ENCODE assay signal across 17 mouse cellular contexts in genomic region chr4:154439455-154440052, GRCm38 (mm10).
DNase-seq lines count a peak whose midpoint lies in the region; ATAC-seq and TF ChIP-seq lines count a peak whose summit lies in the region.
"Had no signal": no experiment of that assay in that cellular context is flagged by ENCODE, and none has a peak within 500 bp of the region (broad histone marks: within the 10 kb centered on the region; RNA-seq: fewer than 3 reads in every experiment).

No protein-coding gene starts in this region.

- H3K4me1 ChIP-seq in embryonic facial prominence, embryonic 11.5 days (ENCODE audit: control insufficient read depth, insufficient read depth, low read length): peaks cover 1% of the 10 kb centered on the region; the same call in 1 of the 2 replicates
- peaks cover 53% of the 10 kb centered on the region for H3K4me1 ChIP-seq in embryonic facial prominence, embryonic 10.5 days
- H3K4me1 ChIP-seq in hindbrain, embryonic 10.5 days (replicated peaks): peaks cover 57% of the 10 kb centered on the region
- H3K4me1 ChIP-seq in hindbrain, embryonic 16.5 days (ENCODE audit: control insufficient read depth, insufficient read depth, low read depth, low read length): no peaks in the 10 kb centered on the region
- peaks cover 29% of the 10 kb centered on the region for H3K4me1 ChIP-seq in midbrain, embryonic 10.5 days
- H3K4me1 ChIP-seq in midbrain, embryonic 15.5 days: no peaks in the 10 kb centered on the region
- H3K4me1 ChIP-seq: forebrain, embryonic 15.5 days had no signal

- DNase-seq in embryonic facial prominence, embryonic 11.5 days (ENCODE audit: low spot score): no peak
- no peak for DNase-seq in embryonic facial prominence, embryonic 10.5 days (ENCODE audit: low spot score)
- DNase-seq in hindbrain, embryonic 10.5 days (ENCODE audit: low spot score): no peak
- peak in 1 of 2 experiments; percentile 25 for DNase-seq in left cerebral cortex, adult 2 months (ENCODE audit: extremely low spot score in 1 of 2, low spot score in 2 of 2)
- no peak for DNase-seq in left cerebral cortex, postnatal 10 days (ENCODE audit: extremely low spot score in 1 of 2, low spot score in 2 of 2)
- no peak for DNase-seq in midbrain, embryonic 10.5 days (ENCODE audit: low spot score)
- DNase-seq: adrenal gland, adult 2 months; cerebellum, adult 8-10 months; kidney, postnatal 25 days had no signal

- 70% methylated on average over 14 of the region's 14 CpGs for WGBS in embryonic facial prominence, embryonic 11.5 days
- 71% methylated on average over 14 of the region's 14 CpGs for WGBS in embryonic facial prominence, embryonic 10.5 days
- 70% methylated on average over 14 of the region's 14 CpGs for WGBS in hindbrain, embryonic 10.5 days
- 69% methylated on average over 14 of the region's 14 CpGs for WGBS in hindbrain, embryonic 16.5 days
- 84% methylated on average over 14 of the region's 14 CpGs for WGBS in midbrain, embryonic 10.5 days
- WGBS in midbrain, embryonic 15.5 days: 70% methylated on average over 14 of the region's 14 CpGs

- H3K9ac ChIP-seq in embryonic facial prominence, embryonic 11.5 days (replicated peaks; ENCODE audit: low read length): no peak overlapping the region
- H3K9ac ChIP-seq in hindbrain, embryonic 16.5 days (ENCODE audit: low read depth, low read length): no peak overlapping the region
- H3K9ac ChIP-seq in midbrain, embryonic 15.5 days: no peak overlapping the region
- H3K9ac ChIP-seq: embryonic facial prominence, embryonic 13.5 days; forebrain, embryonic 15.5 days; liver, embryonic 12.5 days; lung, embryonic 15.5 days had no signal

- peak; percentile 39 for TF ChIP-seq CTCF in left cerebral cortex, adult 2 months (IDR thresholded peaks at IDR 0.05)

- H3K4me3 ChIP-seq in embryonic facial prominence, embryonic 11.5 days (ENCODE audit: low read depth, low read length): no peak overlapping the region
- no peak overlapping the region for H3K4me3 ChIP-seq in embryonic facial prominence, embryonic 10.5 days
- no peak overlapping the region for H3K4me3 ChIP-seq in hindbrain, embryonic 10.5 days
- no peak overlapping the region for H3K4me3 ChIP-seq in hindbrain, embryonic 16.5 days (ENCODE audit: low read length)
- no peak overlapping the region for H3K4me3 ChIP-seq in left cerebral cortex, adult 2 months
- H3K4me3 ChIP-seq in midbrain, embryonic 10.5 days: no peak overlapping the region
- H3K4me3 ChIP-seq in midbrain, embryonic 15.5 days: no peak overlapping the region
- H3K4me3 ChIP-seq: embryonic facial prominence, embryonic 13.5 days; forebrain, embryonic 15.5 days; liver, embryonic 12.5 days; lung, embryonic 15.5 days had no signal

- no peaks in the 10 kb centered on the region for H3K27me3 ChIP-seq in embryonic facial prominence, embryonic 11.5 days (ENCODE audit: control insufficient read depth, insufficient read depth, low read length)
- peaks cover 32% of the 10 kb centered on the region for H3K27me3 ChIP-seq in embryonic facial prominence, embryonic 10.5 days (replicated peaks; ENCODE audit: low read depth, poor library complexity, severe bottlenecking)
- peaks cover 48% of the 10 kb centered on the region for H3K27me3 ChIP-seq in hindbrain, embryonic 10.5 days (ENCODE audit: insufficient read depth, poor library complexity, severe bottlenecking)
- H3K27me3 ChIP-seq in hindbrain, embryonic 16.5 days (replicated peaks; ENCODE audit: control insufficient read depth, insufficient read depth, low read length): peaks cover 3% of the 10 kb centered on the region
- peaks cover 62% of the 10 kb centered on the region for H3K27me3 ChIP-seq in midbrain, embryonic 10.5 days (ENCODE audit: low read depth, poor library complexity, severe bottlenecking)
- no peaks in the 10 kb centered on the region for H3K27me3 ChIP-seq in midbrain, embryonic 15.5 days (replicated peaks)
- H3K27me3 ChIP-seq: forebrain, embryonic 15.5 days had no signal

- intact Hi-C loops in left cerebral cortex, adult 2 months (cut with DNase I): loop anchor here (2.0 to 10.0 kb wide), 2 partner anchors 39 to 355 kb away; no protein-coding TSS in a partner anchor
- intact Hi-C loops in left cerebral cortex, postnatal 10 days (cut with DNase I): no loop called here

- H3K27ac ChIP-seq in embryonic facial prominence, embryonic 11.5 days (replicated peaks; ENCODE audit: low read depth, low read length): peak overlapping the region; percentile 28; the same call in 1 of the 2 replicates
- H3K27ac ChIP-seq in embryonic facial prominence, embryonic 10.5 days (replicated peaks): no peak overlapping the region; the same call in 1 of the 2 replicates
- H3K27ac ChIP-seq in hindbrain, embryonic 10.5 days: peak overlapping the region; percentile 53; the same call in 1 of the 2 replicates
- no peak overlapping the region for H3K27ac ChIP-seq in hindbrain, embryonic 16.5 days (ENCODE audit: low read depth, low read length)
- no peak overlapping the region; the same call in 1 of the 2 replicates for H3K27ac ChIP-seq in left cerebral cortex, adult 2 months
- 0 out of 2 replicates have a peak overlapping the region, but pooled peaks have one; percentile 13 for H3K27ac ChIP-seq in midbrain, embryonic 10.5 days (replicated peaks)
- H3K27ac ChIP-seq in midbrain, embryonic 15.5 days: no peak overlapping the region
- H3K27ac ChIP-seq: embryonic facial prominence, embryonic 13.5 days; forebrain, embryonic 15.5 days; liver, embryonic 12.5 days; lung, embryonic 15.5 days had no signal

- no peak; the same call in 1 of the 2 replicates for ATAC-seq in embryonic facial prominence, embryonic 11.5 days (replicated peaks; ENCODE audit: insufficient number of reproducible peaks, low FRiP score, low TSS enrichment, low read depth)
- no peak for ATAC-seq in hindbrain, embryonic 16.5 days
- no peak for ATAC-seq in midbrain, embryonic 15.5 days (replicated peaks)
- ATAC-seq: forebrain, embryonic 15.5 days; intestine, embryonic 16.5 days; liver, embryonic 12.5 days; midbrain, embryonic 16.5 days had no signal

- H3K36me3 ChIP-seq in embryonic facial prominence, embryonic 11.5 days (replicated peaks; ENCODE audit: control insufficient read depth, insufficient read depth, low read depth, low read length): no peaks in the 10 kb centered on the region
- peaks cover 9% of the 10 kb centered on the region for H3K36me3 ChIP-seq in embryonic facial prominence, embryonic 10.5 days (replicated peaks)
- H3K36me3 ChIP-seq in hindbrain, embryonic 10.5 days: no peaks in the 10 kb centered on the region
- no peaks in the 10 kb centered on the region for H3K36me3 ChIP-seq in hindbrain, embryonic 16.5 days (ENCODE audit: control insufficient read depth, insufficient read depth, low read length)
- no peaks in the 10 kb centered on the region for H3K36me3 ChIP-seq in midbrain, embryonic 10.5 days
- H3K36me3 ChIP-seq in midbrain, embryonic 15.5 days (replicated peaks): no peaks in the 10 kb centered on the region
- H3K36me3 ChIP-seq: embryonic facial prominence, embryonic 13.5 days; forebrain, embryonic 15.5 days; liver, embryonic 12.5 days; lung, embryonic 15.5 days had no signal

- no peak overlapping the region for H3K4me2 ChIP-seq in embryonic facial prominence, embryonic 11.5 days (ENCODE audit: low read depth, low read length)
- no peak overlapping the region for H3K4me2 ChIP-seq in hindbrain, embryonic 16.5 days (ENCODE audit: low read length)
- H3K4me2 ChIP-seq in midbrain, embryonic 15.5 days: no peak overlapping the region
- H3K4me2 ChIP-seq: embryonic facial prominence, embryonic 13.5 days; forebrain, embryonic 15.5 days; liver, embryonic 12.5 days; lung, embryonic 15.5 days had no signal

- no peaks in the 10 kb centered on the region for H3K9me3 ChIP-seq in embryonic facial prominence, embryonic 11.5 days (replicated peaks; ENCODE audit: control insufficient read depth, low read length)
- H3K9me3 ChIP-seq in embryonic facial prominence, embryonic 10.5 days: no peaks in the 10 kb centered on the region
- H3K9me3 ChIP-seq in hindbrain, embryonic 10.5 days: no peaks in the 10 kb centered on the region
- no peaks in the 10 kb centered on the region for H3K9me3 ChIP-seq in hindbrain, embryonic 16.5 days (ENCODE audit: control insufficient read depth, low read length)
- H3K9me3 ChIP-seq in midbrain, embryonic 10.5 days (replicated peaks): no peaks in the 10 kb centered on the region
- H3K9me3 ChIP-seq in midbrain, embryonic 15.5 days: no peaks in the 10 kb centered on the region
- H3K9me3 ChIP-seq: embryonic facial prominence, embryonic 13.5 days; forebrain, embryonic 15.5 days; liver, embryonic 12.5 days; lung, embryonic 15.5 days had no signal

Comparison
In these comparisons a context has a peak if more than half of its experiments do, and no peak if none do; other contexts are left out.
1. H3K27ac ChIP-seq: peak in embryonic facial prominence, embryonic 11.5 days (single experiment), hindbrain, embryonic 10.5 days (single experiment) and midbrain, embryonic 10.5 days (single experiment); none in embryonic facial prominence, embryonic 10.5 days (single experiment), hindbrain, embryonic 16.5 days (single experiment), left cerebral cortex, adult 2 months (single experiment) and midbrain, embryonic 15.5 days (single experiment).